In genomic region chr2:125026358-125027000, GRCm38 (mm10) we compare ENCODE assay signal across 15 mouse cellular contexts. TPM values are rescaled to one million over a fixed set of nuclear protein-coding genes. Genes with fewer than 3 reads are reported as not detected.
DNase-seq lines count a peak whose midpoint lies in the region; ATAC-seq and TF ChIP-seq lines count a peak whose summit lies in the region.
"Had no signal": no experiment of that assay in that cellular context is flagged by ENCODE, and none has a peak within 500 bp of the region (broad histone marks: within the 10 kb centered on the region; RNA-seq: fewer than 3 reads in every experiment).

No protein-coding gene starts in this region.

- WGBS in heart, embryonic 10.5 days = 44% methylated on average over 14 of the region's 14 CpGs
- 41% methylated on average over 14 of the region's 14 CpGs for WGBS in heart, embryonic 14.5 days
- WGBS in liver, embryonic 12.5 days (ENCODE audit: insufficient replicate concordance) = 32% methylated on average over 14 of the region's 14 CpGs

- TF ChIP-seq POLR2A in brain, embryonic 14.5 days (IDR thresholded peaks at IDR 0.05; ENCODE audit: borderline replicate concordance, extremely low read depth, insufficient read depth, insufficient read length, poor library complexity, severe bottlenecking) = no peak

- no peaks in the 10 kb centered on the region for H3K36me3 ChIP-seq in heart, embryonic 10.5 days
- no peaks in the 10 kb centered on the region for H3K36me3 ChIP-seq in heart, embryonic 14.5 days (ENCODE audit: control insufficient read depth, insufficient read depth, low read length)
- no peaks in the 10 kb centered on the region for H3K36me3 ChIP-seq in liver, embryonic 12.5 days
- H3K36me3 ChIP-seq: embryonic facial prominence, embryonic 15.5 days had no signal

- no peaks in the 10 kb centered on the region for H3K27me3 ChIP-seq in heart, embryonic 10.5 days (ENCODE audit: insufficient read depth, poor library complexity, severe bottlenecking)
- H3K27me3 ChIP-seq in heart, embryonic 14.5 days (ENCODE audit: control insufficient read depth, insufficient read depth, low read length) = no peaks in the 10 kb centered on the region
- H3K27me3 ChIP-seq in liver, embryonic 12.5 days (replicated peaks) = no peaks in the 10 kb centered on the region
- H3K27me3 ChIP-seq: embryonic facial prominence, embryonic 15.5 days had no signal

- H3K9ac ChIP-seq in heart, embryonic 14.5 days (ENCODE audit: low read length) = no peak overlapping the region
- H3K9ac ChIP-seq in liver, embryonic 12.5 days = no peak overlapping the region
- H3K9ac ChIP-seq: embryonic facial prominence, embryonic 15.5 days had no signal

- TF ChIP-seq CTCF in brain, embryonic 14.5 days (IDR thresholded peaks at IDR 0.05; ENCODE audit: borderline replicate concordance, extremely low read depth, insufficient read depth, insufficient read length) = no peak

- intact Hi-C loops in heart, postnatal 36 days (cut with DNase I) = loop anchor here (10.0 kb wide), 1 partner anchor 172 kb away; no protein-coding TSS in a partner anchor

- no peak for ATAC-seq in heart, embryonic 14.5 days (ENCODE audit: insufficient number of reproducible peaks, insufficient read depth, low FRiP score, low read depth)
- ATAC-seq in liver, embryonic 12.5 days = no peak
- ATAC-seq in megakaryocyte progenitor cell, adult 5-6 weeks (replicated peaks; ENCODE audit: poor library complexity) = no peak
- ATAC-seq: hindbrain, embryonic 16.5 days had no signal

- H3K9me3 ChIP-seq in heart, embryonic 10.5 days = no peaks in the 10 kb centered on the region
- H3K9me3 ChIP-seq in heart, embryonic 14.5 days (ENCODE audit: control insufficient read depth, low read length) = no peaks in the 10 kb centered on the region
- no peaks in the 10 kb centered on the region for H3K9me3 ChIP-seq in liver, embryonic 12.5 days (replicated peaks)
- H3K9me3 ChIP-seq: embryonic facial prominence, embryonic 15.5 days had no signal

- H3K4me2 ChIP-seq in heart, embryonic 14.5 days (ENCODE audit: low read length) = peak overlapping the region; percentile 46
- H3K4me2 ChIP-seq in liver, embryonic 12.5 days = peak overlapping the region; percentile 11; the same call in 1 of the 2 replicates
- H3K4me2 ChIP-seq: embryonic facial prominence, embryonic 15.5 days had no signal

- H3K4me1 ChIP-seq in heart, embryonic 10.5 days = peaks cover 8% of the 10 kb centered on the region; the same call in 1 of the 2 replicates
- H3K4me1 ChIP-seq in heart, embryonic 14.5 days (ENCODE audit: control insufficient read depth in 2 of 2, insufficient read depth in 2 of 2, low read length in 2 of 2) = peaks cover 0 to 3% of the 10 kb centered on the region in 2 experiments; a peak in 1 of 4 replicates
- H3K4me1 ChIP-seq in liver, embryonic 12.5 days = no peaks in the 10 kb centered on the region
- H3K4me1 ChIP-seq: embryonic facial prominence, embryonic 15.5 days had no signal

- H3K27ac ChIP-seq in heart, embryonic 10.5 days = no peak overlapping the region
- H3K27ac ChIP-seq in heart, embryonic 14.5 days (replicated peaks in 1 of 2; ENCODE audit: control insufficient read depth in 1 of 2, insufficient read depth in 1 of 2, low read depth in 2 of 2, low read length in 2 of 2) = peak overlapping the region in 1 of 2 experiments; percentile 56; a peak in 1 of 4 replicates
- no peak overlapping the region for H3K27ac ChIP-seq in liver, embryonic 12.5 days
- H3K27ac ChIP-seq: embryonic facial prominence, embryonic 15.5 days had no signal

- DNase-seq in heart, embryonic 10.5 days (ENCODE audit: low spot score) = no peak
- no peak for DNase-seq in heart, postnatal 36 days
- peak; percentile 22 for DNase-seq in brain, embryonic 14.5 days (ENCODE audit: low read depth)
- DNase-seq in cerebellum, adult 8-10 months = no peak
- no peak for DNase-seq in right cerebral cortex, postnatal 36 days (ENCODE audit: low spot score in 2 of 2)
- DNase-seq: adrenal gland, postnatal 25 days; cerebellum, adult 11-12 months; thymus, postnatal 25 days had no signal

- H3K4me3 ChIP-seq in heart, embryonic 10.5 days = peak overlapping the region; percentile 22
- H3K4me3 ChIP-seq in heart, embryonic 14.5 days (ENCODE audit: control insufficient read depth in 1 of 2, insufficient read depth in 1 of 2, low read depth in 1 of 2, low read length in 2 of 2) = peak overlapping the region in 1 of 2 experiments; percentile 24; a peak in 2 of 4 replicates
- H3K4me3 ChIP-seq in liver, embryonic 12.5 days = no peak overlapping the region
- H3K4me3 ChIP-seq: embryonic facial prominence, embryonic 15.5 days; myocyte had no signal

RNA-seq across cellular contexts. Expression of gene Slc24a5, which starts 41.4 kb away (rescaled TPM):
- polyA plus RNA-seq in heart, embryonic 10.5 days (2016; fragmentation: Nextera tagmentation; extraction: Ambion mirVana) = 3.1 and 4.8 TPM in 2 replicates
- total RNA-seq in heart, postnatal 36 days (2021) = under 1 TPM; 0.64 to 0.89 TPM
- polyA plus RNA-seq in brain, embryonic 14.5 days (2012; rRNA removed) = 1.4 and 1.5 TPM in 2 replicates
- 3.3 and 4.3 TPM in 2 replicates for polyA plus RNA-seq in heart, embryonic 14.5 days (2014; fragmentation: Nextera tagmentation; extraction: Ambion mirVana)
- 10.5 and 12.5 TPM in 2 replicates for polyA plus RNA-seq in liver, embryonic 12.5 days (2016; fragmentation: Nextera tagmentation; extraction: Ambion mirVana)
- total RNA-seq in megakaryocyte progenitor cell, adult 5-6 weeks (2015) = 0.32 TPM in 1 of 2 replicates, not detected in the other
- total RNA-seq in megakaryocyte progenitor cell, adult 5-6 weeks (2017) = 0.41 and 0.50 TPM in 2 replicates
- total RNA-seq: adrenal gland, postnatal 25 days; left cerebral cortex, postnatal 36 days had no signal
